Mouse (Mus musculus): ENCODE measurements around the gene Rabgef1.

GRCm38 (mm10) chr5:130145961-130146360 lies 25.6 kb upstream of the Rabgef1 start:
- TF ChIP-seq CTCF (IDR thresholded peaks at IDR 0.05; ENCODE audit: borderline replicate concordance, insufficient read depth, low read depth, low read length) (no peak), POLR2A (IDR thresholded peaks at IDR 0.05; ENCODE audit: borderline replicate concordance, insufficient read depth, low read length) (no peak)

Measured in cerebellum, adult 2 months (tissue).